Mouse (Mus musculus): ENCODE measurements around the gene Wap.

Wap gene

DNA sequence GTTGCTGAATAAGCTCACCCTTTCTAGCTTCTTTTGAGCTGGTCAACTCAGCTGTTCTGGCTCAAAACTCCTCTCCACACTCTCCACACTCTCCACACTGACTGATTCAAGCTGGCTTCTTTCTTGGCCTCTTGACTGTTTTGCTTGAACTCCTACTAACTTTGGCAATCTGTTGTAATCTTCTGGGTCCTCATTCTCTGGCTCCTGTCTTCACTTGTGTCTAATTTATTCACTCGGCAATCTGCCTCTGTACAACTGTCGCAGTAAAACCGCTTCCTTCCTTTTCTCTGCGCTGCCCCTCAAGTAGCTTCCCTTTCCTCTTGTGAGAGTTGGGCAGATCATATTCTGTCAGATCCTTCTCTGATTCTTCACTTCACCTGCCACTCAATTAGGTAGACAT lies 10.7 kb downstream of the Wap start:
- no peak for DNase-seq (ENCODE audit: low read depth, low spot score)

- no peak for DNase-seq (ENCODE audit: low read depth, low spot score)
Observed at GRCm38 (mm10) chr11:6626388-6626772, 12.1 kb downstream of the Wap start.

DNA sequence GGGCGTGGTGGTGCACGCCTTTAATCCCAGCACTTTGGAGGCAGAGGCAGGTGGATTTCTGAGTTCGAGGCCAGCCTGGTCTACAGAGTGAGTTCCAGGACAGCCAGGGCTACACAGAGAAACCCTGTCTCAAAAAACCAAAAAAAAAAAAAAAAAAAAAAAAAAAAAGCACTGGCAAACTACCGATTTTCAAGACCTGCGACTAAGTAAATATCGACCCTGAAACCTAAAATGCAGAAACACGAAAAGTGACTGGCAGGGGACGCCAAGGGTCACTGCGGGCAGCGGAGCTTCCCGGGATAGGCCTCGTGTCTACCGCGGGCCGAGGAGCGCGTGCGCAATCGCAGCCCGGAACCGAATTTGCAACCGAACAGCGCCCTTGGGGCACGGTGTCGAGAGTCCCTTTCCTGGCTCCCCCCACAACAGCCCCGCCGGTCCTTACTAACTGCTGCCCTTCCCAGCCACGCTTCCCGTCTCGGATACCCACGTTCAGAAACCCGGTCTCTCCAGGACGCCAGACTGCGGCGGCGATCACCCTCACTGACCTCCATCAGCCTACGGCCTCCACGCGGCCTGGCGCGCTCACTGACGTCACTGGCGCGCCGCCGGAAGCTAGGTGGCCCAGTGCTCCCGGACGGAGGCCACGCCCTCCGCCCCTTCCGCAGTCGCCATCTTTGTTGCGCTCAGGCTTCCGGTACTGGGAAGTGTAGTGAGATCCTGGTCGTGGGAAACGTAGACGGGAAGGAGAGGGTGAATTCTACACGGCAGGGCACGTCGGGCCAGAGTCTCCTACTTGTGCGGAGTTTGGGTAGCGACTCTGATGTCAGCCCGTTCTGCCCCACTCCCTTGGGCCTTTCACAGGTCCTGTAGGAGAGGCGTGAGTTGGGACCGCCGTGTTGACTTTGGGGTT lies 12.7 kb downstream of the Wap start, which contains the start of gene Tbrg4:
Gene Tbrg4 (minus strand): TSS at position 590 of the 910 bp plus-strand sequence.
- peak; percentile 96 for DNase-seq (ENCODE audit: low read depth, low spot score)

DNA sequence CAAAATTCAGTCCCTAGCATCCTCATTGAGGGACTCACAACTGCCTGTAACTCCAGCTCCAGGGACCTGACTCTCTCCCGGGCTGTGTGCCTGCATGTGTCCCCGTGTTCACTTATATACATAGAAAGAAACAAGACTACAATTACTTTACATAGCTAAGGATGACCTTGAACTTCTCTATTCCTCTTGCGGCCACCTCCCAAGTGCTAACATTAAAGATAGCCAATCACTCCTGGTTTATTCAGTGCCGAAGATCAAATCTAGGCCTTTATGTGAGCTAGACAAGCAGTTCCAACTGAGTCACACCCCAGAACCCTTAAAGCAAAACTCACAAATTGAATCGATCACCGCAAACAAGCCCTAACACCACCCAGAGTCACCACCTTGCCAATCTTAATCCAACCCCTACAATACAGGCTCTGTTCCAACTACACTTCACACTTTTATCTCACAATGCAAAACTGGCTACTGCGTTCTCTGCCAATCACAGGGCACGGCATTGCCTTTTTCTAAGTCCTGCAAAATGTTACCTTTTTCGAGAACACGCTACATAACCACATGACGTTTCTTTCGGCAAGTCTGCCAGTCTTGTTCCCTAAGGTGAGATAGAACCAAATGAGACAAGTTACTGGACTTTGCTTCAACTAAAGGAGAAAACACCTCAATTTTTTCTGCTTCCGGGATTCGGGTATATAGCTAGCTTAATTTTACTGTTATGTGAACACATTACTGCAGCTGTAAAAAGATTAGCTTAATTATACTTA lies 13.6 kb downstream of the Wap start:
- DNase-seq (ENCODE audit: low read depth, low spot score): no peak

GRCm38 (mm10) chr11:6623704-6624103 lies 14.7 kb downstream of the Wap start:
- DNase-seq (ENCODE audit: low read depth, low spot score): no peak

- no peak for DNase-seq (ENCODE audit: low read depth, low spot score)
Observed at GRCm38 (mm10) chr11:6615250-6616205, 22.9 kb downstream of the Wap start.

- no peak for DNase-seq (ENCODE audit: low read depth, low spot score)
Observed at GRCm38 (mm10) chr11:6605491-6606399, 32.7 kb downstream of the Wap start, which contains the start of gene Nacad. TSS of gene Nacad (minus strand) at chr11:6606053.

DNA sequence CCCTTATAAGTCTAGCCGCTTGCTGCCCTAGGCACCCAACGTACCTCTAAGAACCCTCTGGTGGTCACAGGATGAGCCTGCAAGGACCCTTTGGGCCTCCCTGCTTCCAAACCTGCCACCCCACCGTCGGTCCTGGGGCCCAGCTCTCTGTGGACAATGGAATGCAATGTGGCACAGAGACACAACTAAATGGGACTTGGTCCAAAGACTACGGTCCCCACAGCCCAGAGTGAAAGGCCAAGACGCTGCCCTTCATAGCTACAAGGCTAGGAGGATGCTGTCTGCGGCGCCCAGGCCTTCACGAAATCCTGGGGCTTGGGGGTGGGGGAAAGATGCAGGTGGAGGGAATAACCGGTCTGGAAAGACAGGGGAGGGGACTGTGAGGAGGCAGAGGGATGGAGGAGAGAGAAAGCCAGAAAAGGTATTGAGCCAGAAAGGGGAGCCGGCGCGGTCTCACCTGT lies 33.4 kb downstream of the Wap start:
- DNase-seq (ENCODE audit: low read depth, low spot score): no peak

GRCm38 (mm10) chr11:6604604-6604936 lies 33.9 kb downstream of the Wap start:
- DNase-seq (ENCODE audit: low read depth, low spot score): no peak

DNA sequence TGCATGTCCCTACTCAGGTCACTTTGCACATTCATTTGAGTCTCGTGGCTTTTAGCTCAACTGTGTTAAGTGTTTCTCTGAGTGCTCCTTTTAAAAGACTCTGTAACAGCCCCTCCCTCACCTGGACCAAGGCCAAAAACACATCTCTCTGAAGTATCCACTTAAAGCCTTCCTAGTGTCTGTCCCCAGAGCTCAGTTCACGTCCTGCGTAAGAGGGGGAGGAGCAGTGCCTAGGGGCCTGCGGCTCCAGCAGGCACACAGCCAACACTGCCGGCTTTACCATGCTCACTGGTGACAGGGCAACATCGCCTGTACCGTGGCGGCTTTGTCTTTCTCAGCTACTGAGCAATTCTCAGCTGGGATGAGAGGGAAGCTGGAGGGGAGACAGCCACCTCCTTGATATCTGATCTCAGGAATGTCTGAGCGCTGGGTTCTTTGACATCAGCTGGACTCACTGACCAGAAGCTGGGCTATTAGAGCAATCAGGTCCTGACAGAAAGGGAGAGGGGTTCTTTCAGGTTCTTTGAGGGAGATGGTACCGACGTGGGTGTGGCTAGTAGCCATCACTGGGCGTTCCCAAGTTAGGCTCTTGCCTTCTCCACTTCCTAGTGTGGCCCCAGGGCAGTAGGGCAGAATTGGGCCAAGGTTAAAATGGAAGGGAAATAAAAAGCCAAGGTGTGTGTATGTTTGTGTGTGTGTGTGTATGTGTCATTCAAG lies 34.4 kb downstream of the Wap start:
- DNase-seq (ENCODE audit: low read depth, low spot score): no peak

DNA sequence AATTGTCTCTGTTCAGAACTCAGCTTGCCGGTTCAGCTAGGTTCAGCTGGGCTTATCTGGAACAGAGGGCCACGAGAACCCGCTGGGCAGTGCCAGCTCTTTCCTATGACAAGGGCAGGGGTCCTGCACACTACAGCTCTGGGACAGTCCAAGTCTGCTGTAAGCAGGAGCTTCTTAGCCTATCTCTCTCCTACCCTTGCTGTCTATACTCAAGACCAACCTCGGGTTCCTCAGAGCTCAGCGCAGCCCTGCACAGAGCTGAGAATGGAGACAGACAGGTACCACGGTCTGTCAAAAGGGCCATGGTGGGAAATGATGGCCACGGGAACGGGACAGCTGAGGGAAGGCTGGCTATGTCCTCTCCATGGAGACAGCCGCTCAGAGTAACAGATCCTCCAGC lies 35.2 kb downstream of the Wap start:
- no peak for DNase-seq (ENCODE audit: low read depth, low spot score)

GRCm38 (mm10) chr11:6602662-6603061 lies 35.8 kb downstream of the Wap start:
- DNase-seq (ENCODE audit: low read depth, low spot score): no peak

GRCm38 (mm10) chr11:6601649-6602480 lies 36.6 kb downstream of the Wap start:
- no peak for DNase-seq (ENCODE audit: low read depth, low spot score)

- DNase-seq (ENCODE audit: low read depth, low spot score): no peak
Observed at GRCm38 (mm10) chr11:6600284-6600944, 38.0 kb downstream of the Wap start.

DNA sequence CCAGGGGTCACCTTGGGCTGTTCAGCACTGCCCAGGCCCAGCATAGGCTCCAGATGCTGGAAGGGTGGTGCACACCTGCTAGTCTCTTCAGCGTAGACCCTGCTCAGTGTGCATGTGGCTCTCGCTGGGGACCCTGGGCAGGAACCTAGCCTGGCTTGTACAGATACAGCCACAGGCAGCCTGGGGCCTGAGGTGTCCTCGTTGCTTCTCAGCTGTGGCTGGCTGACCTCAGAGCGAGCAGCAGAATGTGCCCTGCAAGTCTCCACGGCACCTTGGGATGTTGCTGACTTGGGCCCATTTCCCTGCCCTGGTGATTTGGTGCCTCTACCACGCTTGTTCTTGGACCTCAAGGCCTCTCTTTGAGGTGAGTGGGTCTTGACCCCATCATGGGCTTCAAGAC lies 38.6 kb downstream of the Wap start:
- DNase-seq (ENCODE audit: low read depth, low spot score): no peak

GRCm38 (mm10) chr11:6599011-6599681 lies 39.3 kb downstream of the Wap start:
- DNase-seq (ENCODE audit: low read depth, low spot score): no peak

DNA sequence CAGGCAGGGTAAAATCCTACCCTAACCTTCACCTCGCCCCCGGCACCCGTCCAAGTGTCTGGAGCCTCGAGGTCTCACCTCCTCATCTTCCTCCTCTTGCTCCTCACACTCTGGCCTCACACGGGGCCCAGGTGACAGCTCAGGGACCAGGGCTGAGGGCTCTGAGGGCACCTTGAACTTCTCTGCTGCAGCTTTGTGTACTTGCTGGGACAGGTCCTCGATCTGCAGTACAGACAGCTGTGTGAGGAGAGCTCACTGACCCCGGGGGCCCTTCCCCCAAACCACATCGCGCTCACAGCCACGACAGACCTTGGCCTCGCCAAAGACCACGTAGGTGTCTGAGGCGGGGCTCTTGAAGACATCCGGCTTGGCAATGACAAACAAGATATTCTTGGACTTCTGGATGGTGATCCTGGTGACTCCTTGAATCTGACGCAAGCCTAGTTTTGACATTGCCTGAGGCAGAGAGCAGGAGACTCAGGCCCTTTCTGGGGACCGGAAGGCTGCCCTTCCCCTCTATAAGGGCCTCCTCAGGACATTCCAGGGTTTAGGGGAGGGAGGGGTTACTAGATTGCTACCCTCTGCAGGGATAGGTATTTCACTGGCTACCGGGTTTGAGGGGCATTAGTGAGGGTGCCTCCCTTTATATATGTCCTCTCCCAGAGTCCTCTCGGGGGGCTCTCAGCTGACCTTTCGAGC lies 40.1 kb downstream of the Wap start:
- no peak for DNase-seq (ENCODE audit: low read depth, low spot score)
